Mouse (Mus musculus): ENCODE measurements around the gene Hoxa3. TPM values are rescaled to one million over a fixed set of nuclear protein-coding genes. Genes with fewer than 3 reads are reported as not detected.

The Hoxa3 gene
- polyA plus RNA-seq, 1 experiment from 2014 or later: 5.6 TPM

DNA sequence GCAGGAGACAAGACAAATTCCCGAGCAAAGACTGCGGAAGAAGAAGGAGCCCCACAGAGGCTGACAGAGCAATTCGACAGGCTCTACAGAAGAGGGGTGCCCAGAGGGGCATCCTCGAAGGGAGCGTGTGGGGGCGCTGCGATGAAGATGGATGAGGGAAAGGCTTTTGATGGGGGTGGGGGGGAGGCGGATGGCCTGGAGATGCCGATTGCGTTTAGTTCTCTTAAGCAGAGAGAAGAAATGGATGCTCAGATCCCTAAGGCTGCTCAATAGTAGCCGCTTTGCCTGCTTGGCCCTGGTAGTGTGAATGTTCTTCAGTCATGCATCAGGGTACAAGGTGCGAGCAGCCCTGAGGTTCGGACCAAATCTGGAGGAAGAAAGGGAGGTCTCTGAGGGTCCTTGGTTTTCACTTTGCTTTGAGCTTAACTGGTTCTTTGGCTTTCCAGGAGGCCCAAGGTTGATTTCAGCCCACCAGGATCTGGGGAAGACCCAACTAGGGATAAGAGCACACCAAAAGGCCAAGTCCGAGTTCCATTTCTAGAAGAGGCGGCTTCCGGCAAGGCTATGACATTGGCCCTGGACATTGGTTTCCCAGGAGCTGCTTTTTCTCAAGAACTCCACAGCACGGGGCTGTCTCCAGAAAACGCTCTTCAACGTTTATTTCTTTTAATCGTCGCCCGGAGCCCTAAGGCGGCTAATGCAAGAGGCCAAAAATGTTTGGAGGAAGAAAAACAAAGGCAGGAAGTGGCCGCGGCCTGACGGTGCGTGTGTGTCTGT lies 35.7 kb upstream of the Hoxa3 start:
- 2% methylated on average over 27 of the region's 27 CpGs for WGBS
- peak overlapping the region; percentile 83 for H3K4me2 ChIP-seq (ENCODE audit: low read depth, severe bottlenecking)
- DNase-seq (ENCODE audit: low spot score) (peak; percentile 70), ATAC-seq (ENCODE audit: insufficient number of reproducible peaks, low FRiP score, low TSS enrichment, low read depth) (no peak)
- no peaks in the 10 kb centered on the region for H3K36me3 ChIP-seq (ENCODE audit: control insufficient read depth, insufficient read depth, low read length)
- peaks cover 4% of the 10 kb centered on the region; the same call in 1 of the 2 replicates for H3K27me3 ChIP-seq (ENCODE audit: control insufficient read depth, insufficient read depth, low read length)
- peak overlapping the region; percentile 94 for H3K9ac ChIP-seq (ENCODE audit: low read length)
- peaks cover 13% of the 10 kb centered on the region for H3K4me1 ChIP-seq (ENCODE audit: control insufficient read depth, insufficient read depth, low read length)
- peak overlapping the region; percentile 99 for H3K4me3 ChIP-seq (ENCODE audit: low read depth, low read length)
- peak overlapping the region; percentile 93 for H3K27ac ChIP-seq (replicated peaks; ENCODE audit: low read depth, low read length)
- H3K9me3 ChIP-seq (ENCODE audit: control insufficient read depth, low read length): no peaks in the 10 kb centered on the region

DNA sequence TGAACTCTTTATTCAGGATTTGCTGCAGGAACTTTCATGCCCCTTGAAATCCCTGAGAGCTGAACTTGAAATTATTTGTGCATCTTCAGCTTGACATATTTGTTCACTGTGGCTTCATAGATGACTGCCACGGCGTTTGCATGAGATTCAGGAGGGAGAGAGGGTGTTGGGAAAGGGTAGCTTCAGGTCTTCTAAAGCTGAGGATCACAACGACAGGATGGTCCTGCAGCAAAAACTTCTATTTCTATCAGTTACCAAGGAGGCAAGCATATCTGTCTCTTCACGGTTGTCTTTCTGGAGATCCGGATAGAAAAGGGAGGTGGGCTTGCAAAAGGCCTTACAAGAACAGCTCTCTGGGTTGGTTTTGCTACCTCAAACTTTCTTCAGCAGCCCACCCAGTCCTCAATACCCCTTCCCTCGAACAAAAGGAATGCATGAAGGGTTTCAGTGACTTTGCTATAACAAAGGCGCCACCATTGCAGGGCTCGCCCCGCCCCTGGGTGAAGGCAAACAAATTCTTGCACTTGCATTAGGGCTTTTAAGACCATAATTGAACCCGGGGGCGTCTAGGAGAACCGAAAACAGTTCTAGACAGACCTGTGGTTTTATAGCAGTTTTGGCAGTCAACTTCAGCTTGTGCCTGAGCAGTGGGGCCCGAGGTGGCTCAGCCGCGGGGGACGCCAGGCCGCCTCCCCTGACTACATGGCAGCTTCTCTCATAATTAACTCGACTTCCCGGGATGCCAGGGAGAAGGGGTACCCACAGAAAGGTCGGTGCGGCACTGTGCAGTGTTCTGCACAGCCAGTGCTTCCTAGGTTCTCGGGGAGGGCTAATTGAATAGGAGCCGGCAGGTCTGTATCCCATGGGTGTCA lies 34.9 kb upstream of the Hoxa3 start:
- WGBS: 1% methylated on average over 23 of the region's 23 CpGs
- Histone ChIP-seq H3K27ac (replicated peaks; ENCODE audit: low read depth, low read length) (peak overlapping the region; percentile 93), H3K27me3 (ENCODE audit: control insufficient read depth, insufficient read depth, low read length) (peaks cover 4% of the 10 kb centered on the region; the same call in 1 of the 2 replicates), H3K4me1 (ENCODE audit: control insufficient read depth, insufficient read depth, low read length) (peaks cover 11% of the 10 kb centered on the region), H3K4me2 (ENCODE audit: low read depth, severe bottlenecking) (peak overlapping the region; percentile 83), H3K9me3 (ENCODE audit: control insufficient read depth, low read length) (no peaks in the 10 kb centered on the region), H3K9ac (ENCODE audit: low read length) (peak overlapping the region; percentile 94), H3K36me3 (ENCODE audit: control insufficient read depth, insufficient read depth, low read length) (no peaks in the 10 kb centered on the region), H3K4me3 (ENCODE audit: low read depth, low read length) (peak overlapping the region; percentile 99)
- no peak for ATAC-seq (ENCODE audit: insufficient number of reproducible peaks, low FRiP score, low TSS enrichment, low read depth)
- DNase-seq (ENCODE audit: low spot score): peak; percentile 80

DNA sequence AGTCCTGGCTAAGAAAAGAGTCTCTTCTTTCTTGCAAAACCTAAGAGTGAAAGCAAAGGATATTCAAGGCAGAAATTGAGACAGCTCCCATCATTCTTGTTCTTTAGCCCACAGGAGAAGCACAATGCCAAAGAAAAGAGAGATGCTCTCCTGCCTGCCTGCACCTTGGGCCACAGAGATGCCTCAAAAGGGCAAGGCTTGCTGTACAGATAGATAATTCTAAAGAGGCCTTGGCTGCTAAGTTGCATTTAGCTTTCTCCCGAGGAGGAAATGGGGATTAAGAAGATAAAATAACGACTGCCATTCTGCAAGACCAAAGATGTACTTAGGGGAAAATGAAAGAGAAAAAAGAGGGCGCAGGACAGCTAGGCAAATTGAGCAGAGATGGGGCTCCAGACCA lies 33.8 kb upstream of the Hoxa3 start:
- Histone ChIP-seq H3K4me1 (ENCODE audit: control insufficient read depth, insufficient read depth, low read length) (peaks cover 17% of the 10 kb centered on the region), H3K36me3 (ENCODE audit: control insufficient read depth, insufficient read depth, low read length) (no peaks in the 10 kb centered on the region), H3K27me3 (ENCODE audit: control insufficient read depth, insufficient read depth, low read length) (peaks cover 4% of the 10 kb centered on the region; the same call in 1 of the 2 replicates), H3K9me3 (ENCODE audit: control insufficient read depth, low read length) (no peaks in the 10 kb centered on the region), H3K27ac (replicated peaks; ENCODE audit: low read depth, low read length) (peak overlapping the region; percentile 99), H3K9ac (ENCODE audit: low read length) (peak overlapping the region; percentile 100), H3K4me2 (ENCODE audit: low read depth, severe bottlenecking) (peak overlapping the region; percentile 83), H3K4me3 (ENCODE audit: low read depth, low read length) (peak overlapping the region; percentile 99)
- ATAC-seq (ENCODE audit: insufficient number of reproducible peaks, low FRiP score, low TSS enrichment, low read depth): no peak
- WGBS: 3% methylated on average over 3 of the region's 3 CpGs
- DNase-seq (ENCODE audit: low spot score): peak; percentile 57

DNA sequence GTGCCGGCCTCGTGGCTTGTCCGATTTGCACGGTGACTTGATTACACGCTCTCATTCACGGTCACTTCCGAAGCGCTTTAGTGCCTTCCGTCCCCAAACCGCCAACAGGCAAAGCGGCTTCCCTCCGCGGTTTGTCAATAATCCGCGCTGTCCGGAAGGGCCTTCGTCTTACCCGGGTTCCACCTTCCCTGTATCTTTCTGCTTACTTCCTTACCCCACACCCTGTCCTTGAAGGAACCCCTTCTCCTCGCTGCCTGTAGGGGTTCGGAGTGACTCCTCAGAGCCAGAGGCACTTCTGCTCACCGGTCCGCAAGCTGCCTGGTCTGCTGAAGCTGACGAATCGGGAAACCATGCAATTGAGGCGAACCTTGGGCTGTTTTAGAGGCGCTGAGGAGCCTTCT lies 33.3 kb upstream of the Hoxa3 start:
- H3K36me3 ChIP-seq (ENCODE audit: control insufficient read depth, insufficient read depth, low read length): no peaks in the 10 kb centered on the region
- H3K4me2 ChIP-seq (ENCODE audit: low read depth, severe bottlenecking): peak overlapping the region; percentile 83
- DNase-seq (ENCODE audit: low spot score): peak; percentile 76
- H3K27me3 ChIP-seq (ENCODE audit: control insufficient read depth, insufficient read depth, low read length): peaks cover 4% of the 10 kb centered on the region; the same call in 1 of the 2 replicates
- peak overlapping the region; percentile 99 for H3K4me3 ChIP-seq (ENCODE audit: low read depth, low read length)
- H3K9ac ChIP-seq (ENCODE audit: low read length): peak overlapping the region; percentile 100
- ATAC-seq (ENCODE audit: insufficient number of reproducible peaks, low FRiP score, low TSS enrichment, low read depth): no peak
- under 1% methylated on average over 26 of the region's 26 CpGs for WGBS
- peak overlapping the region; percentile 99 for H3K27ac ChIP-seq (replicated peaks; ENCODE audit: low read depth, low read length)
- H3K4me1 ChIP-seq (ENCODE audit: control insufficient read depth, insufficient read depth, low read length): peaks cover 20% of the 10 kb centered on the region
- H3K9me3 ChIP-seq (ENCODE audit: control insufficient read depth, low read length): no peaks in the 10 kb centered on the region

DNA sequence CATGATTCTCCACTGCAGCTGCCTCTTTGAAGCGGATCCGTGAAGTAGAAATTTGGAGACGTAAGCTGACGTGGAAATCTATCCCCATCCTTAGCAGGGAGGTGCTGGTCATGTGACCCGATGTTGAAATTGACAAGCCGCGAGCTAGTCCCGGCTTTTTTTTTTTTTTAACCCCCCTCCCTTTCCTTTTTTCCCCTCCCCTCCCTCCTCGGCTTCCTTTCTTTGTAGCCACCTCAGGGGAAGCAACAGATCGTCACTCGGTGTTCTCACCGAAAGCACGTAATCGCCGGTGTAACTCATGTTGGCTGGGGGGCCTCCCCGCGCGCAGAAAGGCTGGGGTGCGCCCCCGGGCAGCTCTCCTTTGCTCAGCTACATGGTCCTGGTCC lies 32.6 kb upstream of the Hoxa3 start, which contains the start of gene Hoxa11:
TSS of gene Hoxa11 (minus strand) at position 54 of the 386 bp plus-strand sequence.
- peak; percentile 81 for DNase-seq (ENCODE audit: low spot score)
- no peaks in the 10 kb centered on the region for H3K36me3 ChIP-seq (ENCODE audit: control insufficient read depth, insufficient read depth, low read length)
- H3K4me1 ChIP-seq (ENCODE audit: control insufficient read depth, insufficient read depth, low read length): peaks cover 20% of the 10 kb centered on the region
- H3K27me3 ChIP-seq (ENCODE audit: control insufficient read depth, insufficient read depth, low read length): peaks cover 3% of the 10 kb centered on the region; the same call in 1 of the 2 replicates
- WGBS: 0% methylated on average over 20 of the region's 20 CpGs
- peak within 1 kb of the TSS; percentile 100 for H3K9ac ChIP-seq (ENCODE audit: low read length)
- no peaks in the 10 kb centered on the region for H3K9me3 ChIP-seq (ENCODE audit: control insufficient read depth, low read length)
- H3K27ac ChIP-seq (replicated peaks; ENCODE audit: low read depth, low read length): peak within 1 kb of the TSS; percentile 99
- ATAC-seq (ENCODE audit: insufficient number of reproducible peaks, low FRiP score, low TSS enrichment, low read depth): peak; percentile 32; the same call in 1 of the 2 replicates
- peak within 1 kb of the TSS; percentile 83 for H3K4me2 ChIP-seq (ENCODE audit: low read depth, severe bottlenecking)
- peak within 1 kb of the TSS; percentile 99 for H3K4me3 ChIP-seq (ENCODE audit: low read depth, low read length)

DNA sequence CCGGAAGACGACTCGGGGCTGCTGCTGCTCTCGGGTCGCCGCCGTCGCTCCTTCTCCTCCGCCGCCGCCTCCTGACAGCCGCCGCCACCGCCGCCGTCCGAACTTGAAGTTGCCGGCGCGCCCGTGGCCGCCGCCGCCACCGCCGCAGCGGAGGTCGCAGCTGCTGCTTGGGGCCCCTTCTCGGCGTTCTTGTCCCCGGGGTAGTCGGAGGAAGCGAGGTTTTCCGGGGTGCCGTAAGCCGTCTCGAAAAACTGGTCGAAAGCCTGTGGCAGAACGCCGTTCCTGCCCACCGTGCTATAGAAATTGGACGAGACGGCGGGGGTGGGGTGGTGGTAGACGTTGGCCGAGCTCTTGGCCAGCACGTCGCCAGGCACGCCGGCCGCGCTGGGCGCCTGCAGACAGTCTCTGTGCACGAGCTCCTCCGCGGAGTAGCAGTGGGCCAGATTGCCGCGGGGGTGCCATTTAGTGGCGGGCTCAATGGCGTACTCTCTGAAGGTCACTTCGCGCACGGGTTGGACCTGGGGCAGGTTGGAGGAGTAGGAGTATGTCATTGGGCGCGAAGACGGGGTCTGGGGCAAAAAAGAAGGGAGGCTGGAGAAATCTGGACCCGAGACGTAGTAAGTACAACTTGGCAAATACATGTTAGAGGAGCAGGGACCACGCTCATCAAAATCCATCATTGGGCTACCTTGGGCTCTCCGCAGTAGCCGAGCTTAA lies 32.1 kb upstream of the Hoxa3 start:
- Histone ChIP-seq H3K27ac (replicated peaks; ENCODE audit: low read depth, low read length) (peak overlapping the region; percentile 99), H3K9me3 (ENCODE audit: control insufficient read depth, low read length) (no peaks in the 10 kb centered on the region), H3K4me2 (ENCODE audit: low read depth, severe bottlenecking) (peak overlapping the region; percentile 83), H3K4me1 (ENCODE audit: control insufficient read depth, insufficient read depth, low read length) (peaks cover 17% of the 10 kb centered on the region), H3K4me3 (ENCODE audit: low read depth, low read length) (peak overlapping the region; percentile 99), H3K36me3 (ENCODE audit: control insufficient read depth, insufficient read depth, low read length) (no peaks in the 10 kb centered on the region), H3K9ac (ENCODE audit: low read length) (peak overlapping the region; percentile 100), H3K27me3 (ENCODE audit: control insufficient read depth, insufficient read depth, low read length) (no peaks in the 10 kb centered on the region)
- DNase-seq (ENCODE audit: low spot score): peak; percentile 78
- ATAC-seq (ENCODE audit: insufficient number of reproducible peaks, low FRiP score, low TSS enrichment, low read depth): 0 out of 2 replicates have a peak, but pooled peaks have one; percentile 2
- WGBS: under 1% methylated on average over 71 of the region's 71 CpGs

DNA sequence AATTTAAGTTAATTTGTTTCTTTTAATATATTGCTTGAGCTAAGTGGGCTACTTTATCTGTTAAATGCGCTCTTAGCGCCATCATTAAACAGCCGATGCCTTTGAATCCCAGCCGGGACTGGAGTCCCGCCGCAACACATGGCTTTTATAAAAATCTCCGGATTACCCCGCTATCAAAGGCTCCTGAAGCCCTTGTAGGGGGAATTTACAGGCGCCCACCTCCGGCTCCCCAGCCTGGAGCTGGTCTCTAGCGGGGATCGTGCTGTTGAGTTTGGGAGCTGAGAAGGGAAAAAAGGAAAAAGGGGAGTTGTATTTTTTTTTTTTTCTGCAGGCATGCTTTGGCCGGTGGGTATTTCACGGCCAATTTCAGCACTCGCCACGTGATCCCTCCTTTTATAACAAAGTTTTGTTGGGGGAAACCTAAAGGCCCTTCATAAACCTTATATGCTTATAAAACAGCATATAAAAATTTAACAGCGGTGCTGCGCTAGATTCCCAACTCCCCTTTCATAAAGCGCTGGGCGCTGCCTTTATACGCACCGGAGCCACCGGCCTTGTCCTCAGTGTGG lies 31.4 kb upstream of the Hoxa3 start:
- Histone ChIP-seq H3K4me2 (ENCODE audit: low read depth, severe bottlenecking) (peak overlapping the region; percentile 83), H3K36me3 (ENCODE audit: control insufficient read depth, insufficient read depth, low read length) (no peaks in the 10 kb centered on the region), H3K4me1 (ENCODE audit: control insufficient read depth, insufficient read depth, low read length) (peaks cover 17% of the 10 kb centered on the region), H3K4me3 (ENCODE audit: low read depth, low read length) (peak overlapping the region; percentile 99), H3K9me3 (ENCODE audit: control insufficient read depth, low read length) (no peaks in the 10 kb centered on the region), H3K27me3 (ENCODE audit: control insufficient read depth, insufficient read depth, low read length) (no peaks in the 10 kb centered on the region), H3K9ac (ENCODE audit: low read length) (peak overlapping the region; percentile 100), H3K27ac (replicated peaks; ENCODE audit: low read depth, low read length) (peak overlapping the region; percentile 99)
- DNase-seq (ENCODE audit: low spot score) (peak; percentile 72), ATAC-seq (ENCODE audit: insufficient number of reproducible peaks, low FRiP score, low TSS enrichment, low read depth) (no peak)
- WGBS: under 1% methylated on average over 23 of the region's 23 CpGs
